Mouse (Mus musculus): ENCODE data around the gene Lars2. TPM values are rescaled to one million over a fixed set of nuclear protein-coding genes. Genes with fewer than 3 reads are reported as not detected.

Lars2 gene
- polyA plus RNA-seq, 1 experiment from 2014 or later: 718 TPM

DNA sequence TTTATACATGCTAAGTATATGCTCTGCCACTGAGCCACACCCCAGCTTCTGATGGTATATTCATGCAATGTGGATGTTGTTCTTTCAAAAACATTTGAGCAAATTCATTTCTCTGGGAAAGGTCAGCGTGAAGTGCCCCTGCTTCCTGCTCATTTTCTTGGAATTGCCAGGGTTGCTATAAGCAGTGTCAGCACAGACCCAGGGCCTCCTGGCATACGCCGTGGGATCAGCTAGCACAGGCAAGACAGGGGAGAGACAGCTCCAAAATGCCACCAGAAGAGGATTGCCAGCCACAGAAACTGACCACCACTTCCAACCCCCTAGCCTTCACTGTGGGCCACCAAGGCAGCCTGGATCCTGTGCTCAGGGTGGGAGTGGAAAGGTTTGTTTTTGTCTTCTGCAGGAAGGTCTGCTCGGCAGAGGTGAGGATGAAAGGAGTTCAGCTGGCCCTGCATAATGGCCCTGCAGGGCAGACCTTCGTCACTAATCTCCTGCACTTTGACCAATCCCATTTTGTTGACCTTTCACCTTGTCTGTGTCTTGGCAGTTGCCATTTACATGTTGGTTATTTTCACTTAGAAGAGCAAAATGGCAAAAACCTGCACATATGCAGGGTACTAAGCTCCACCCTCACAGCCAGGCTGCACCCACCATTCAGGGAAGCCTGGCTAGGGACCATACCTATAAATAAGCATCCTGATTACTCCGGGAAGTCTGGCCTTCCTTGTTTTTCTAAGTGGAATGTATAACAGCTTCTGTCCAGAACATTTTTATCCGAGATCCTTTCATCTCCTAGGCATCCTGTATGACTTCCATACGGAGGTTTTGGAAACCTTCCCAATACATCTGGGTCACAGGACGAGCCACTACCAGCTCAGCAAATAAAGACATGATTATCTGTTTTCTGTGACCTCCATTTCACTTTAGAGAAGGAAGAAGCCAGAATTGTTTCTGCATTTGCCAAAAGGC is 90.2 kb downstream of the Lars2 start:
- Histone ChIP-seq H3K4me3 (no peak overlapping the region), H3K27ac (replicated peaks) (0 out of 2 replicates have a peak overlapping the region, but pooled peaks have one; percentile 32), H3K9ac (no peak overlapping the region), H3K27me3 (no peaks in the 10 kb centered on the region), H3K9me3 (peaks cover 3% of the 10 kb centered on the region; the same call in 1 of the 2 replicates), H3K4me1 (replicated peaks) (no peaks in the 10 kb centered on the region), H3K4me2 (no peak overlapping the region), H3K36me3 (peaks cover 8% of the 10 kb centered on the region; the same call in 1 of the 2 replicates)
- no peak for ATAC-seq (ENCODE audit: low FRiP score, low read depth)
- 65% methylated on average over 9 of the region's 9 CpGs for WGBS

DNA sequence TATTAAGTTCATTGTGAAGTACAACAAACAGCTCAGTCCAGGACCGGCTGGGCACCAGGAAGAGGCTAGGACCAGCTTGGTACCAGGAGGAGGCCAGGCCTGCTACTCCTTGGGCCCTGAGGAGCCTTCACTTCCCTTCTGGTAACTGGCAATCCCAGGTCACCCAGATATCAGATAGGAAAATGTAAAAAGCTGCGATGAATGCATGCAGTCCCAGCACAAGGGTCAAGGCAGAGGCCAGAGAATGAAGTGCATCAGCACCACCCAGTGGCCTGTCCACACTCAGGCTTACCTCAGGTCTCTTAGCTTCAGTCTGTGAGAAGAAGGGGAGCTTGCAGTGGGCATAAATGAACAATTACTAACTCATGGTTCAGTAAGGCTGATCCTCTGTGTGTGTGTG is 90.9 kb downstream of the Lars2 start:
- no peak overlapping the region for H3K4me3 ChIP-seq
- H3K9ac ChIP-seq: no peak overlapping the region
- WGBS: 59% methylated on average over 2 of the region's 2 CpGs
- H3K4me2 ChIP-seq: no peak overlapping the region
- ATAC-seq (ENCODE audit: low FRiP score, low read depth): no peak
- no peaks in the 10 kb centered on the region for H3K27me3 ChIP-seq
- peaks cover 10% of the 10 kb centered on the region; the same call in 1 of the 2 replicates for H3K36me3 ChIP-seq
- no peaks in the 10 kb centered on the region for H3K4me1 ChIP-seq (replicated peaks)
- H3K27ac ChIP-seq (replicated peaks): 0 out of 2 replicates have a peak overlapping the region, but pooled peaks have one; percentile 10
- peaks cover 3% of the 10 kb centered on the region; the same call in 1 of the 2 replicates for H3K9me3 ChIP-seq

DNA sequence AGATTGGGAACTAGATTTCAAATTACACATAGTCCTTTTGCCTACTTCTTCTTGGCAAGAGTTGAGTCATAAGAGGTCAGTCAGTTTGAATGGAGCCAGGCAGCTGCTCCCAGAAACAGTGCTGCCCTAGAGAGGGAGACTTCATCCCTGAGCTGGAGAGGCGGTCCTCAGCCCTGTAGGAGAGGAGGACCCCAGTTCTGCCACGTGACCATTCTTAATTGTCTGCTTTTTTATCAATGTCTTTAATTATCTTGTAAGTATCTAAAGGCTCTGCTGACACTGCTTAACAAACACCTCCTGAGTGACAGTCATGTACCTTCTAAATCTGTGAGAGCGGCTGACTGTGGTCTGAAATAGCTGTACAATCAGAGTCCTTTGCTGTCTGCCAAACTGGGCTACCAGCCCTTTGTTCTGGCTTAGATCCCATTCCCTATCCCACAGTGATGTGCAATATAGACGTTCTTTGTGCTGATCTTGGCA is 100.5 kb downstream of the Lars2 start:
- Histone ChIP-seq H3K36me3 (0 out of 2 replicates have a peak, but pooled peaks cover 4% of the 10 kb centered on the region), H3K27me3 (no peaks in the 10 kb centered on the region), H3K27ac (replicated peaks) (no peak overlapping the region), H3K9me3 (no peaks in the 10 kb centered on the region), H3K4me2 (no peak overlapping the region), H3K4me1 (replicated peaks) (no peaks in the 10 kb centered on the region), H3K4me3 (no peak overlapping the region), H3K9ac (no peak overlapping the region)
- 55% methylated on average over 4 of the region's 4 CpGs for WGBS
- ATAC-seq (ENCODE audit: low FRiP score, low read depth): peak; percentile 45; the same call in 1 of the 2 replicates

DNA sequence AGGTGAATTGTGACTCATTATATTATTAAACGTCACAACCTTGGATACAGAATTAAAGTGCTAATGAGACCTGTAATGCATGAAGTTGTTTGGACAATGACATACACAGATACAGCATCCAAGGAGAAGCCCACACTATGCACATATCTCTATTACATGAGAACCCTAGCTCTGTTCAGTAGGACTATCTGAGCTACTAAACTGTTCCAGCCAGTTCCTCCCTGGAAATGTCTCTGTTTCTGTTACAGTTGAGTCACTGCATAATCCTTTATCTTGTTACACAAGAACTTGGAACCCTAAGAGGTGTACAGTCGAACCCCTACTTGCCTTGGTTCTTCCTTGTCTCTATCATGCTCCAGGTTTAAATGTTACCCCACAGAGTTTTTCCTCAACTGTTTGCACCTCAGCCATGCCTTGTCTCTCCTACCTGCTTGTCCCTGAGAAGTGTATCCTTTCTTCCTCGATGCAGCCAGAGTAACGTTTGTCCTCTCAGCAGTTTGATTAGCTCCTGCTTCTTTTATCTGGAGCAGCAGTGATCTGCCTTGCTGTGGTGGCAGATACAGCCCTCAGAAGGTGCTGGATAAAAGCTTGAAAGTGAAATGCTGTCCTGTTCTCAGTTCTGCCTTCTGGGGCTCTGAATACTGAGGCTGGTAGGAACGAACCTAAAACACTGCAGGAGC is 101.8 kb downstream of the Lars2 start:
- no peaks in the 10 kb centered on the region for H3K4me1 ChIP-seq (replicated peaks)
- no peaks in the 10 kb centered on the region for H3K36me3 ChIP-seq
- H3K27ac ChIP-seq (replicated peaks): no peak overlapping the region
- no peaks in the 10 kb centered on the region for H3K9me3 ChIP-seq
- WGBS: 80% methylated on average over 5 of the region's 5 CpGs
- ATAC-seq (ENCODE audit: low FRiP score, low read depth): no peak
- H3K27me3 ChIP-seq: no peaks in the 10 kb centered on the region
- H3K4me3 ChIP-seq: no peak overlapping the region
- no peak overlapping the region for H3K4me2 ChIP-seq
- H3K9ac ChIP-seq: no peak overlapping the region

DNA sequence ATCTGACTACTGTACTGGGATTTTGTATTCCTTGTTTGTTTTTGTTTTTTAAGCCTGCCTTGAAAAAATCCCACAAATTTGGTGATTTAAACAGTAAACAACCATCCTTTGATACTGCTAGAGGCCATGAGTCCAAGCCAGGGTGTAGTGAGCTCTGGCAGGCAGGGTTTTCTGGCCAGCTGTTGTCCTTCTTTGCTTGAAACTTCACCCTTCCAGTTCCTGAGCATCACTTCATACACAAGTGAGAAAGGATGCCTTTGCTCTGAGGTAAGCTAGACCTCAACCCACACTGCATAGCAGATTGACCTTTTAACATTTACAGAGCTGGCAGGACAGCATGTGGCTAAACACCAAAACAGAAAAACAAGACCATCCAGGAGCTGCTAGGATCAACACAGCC is 102.4 kb downstream of the Lars2 start:
- Histone ChIP-seq H3K9ac (no peak overlapping the region), H3K36me3 (no peaks in the 10 kb centered on the region)
- ATAC-seq (ENCODE audit: low FRiP score, low read depth): no peak

DNA sequence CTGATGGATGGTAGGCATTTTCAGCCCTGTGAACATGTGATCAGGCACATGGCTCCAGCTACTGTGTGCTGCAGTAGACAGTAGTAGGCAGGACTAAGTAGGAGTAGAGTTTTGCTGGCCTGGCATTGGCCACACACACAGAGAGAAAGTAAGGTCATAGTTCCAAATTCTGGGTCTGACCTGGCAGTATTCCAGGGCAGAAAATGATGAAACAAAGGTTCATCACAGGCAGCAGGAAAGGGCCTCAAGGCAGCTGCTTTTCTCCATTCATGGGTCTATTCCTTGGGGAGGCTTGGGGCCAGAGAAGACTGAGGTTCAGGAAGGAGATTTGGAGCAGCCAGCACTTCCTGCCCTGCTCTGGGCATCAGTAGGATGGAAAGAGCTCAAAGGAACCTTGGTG is 106.7 kb downstream of the Lars2 start:
- no peak for ATAC-seq (ENCODE audit: low FRiP score, low read depth)
- no peak overlapping the region for H3K27ac ChIP-seq (replicated peaks)

More for the DNA sequence above, 102.4 kb downstream of the Lars2 start:
- H3K9me3 ChIP-seq: no peaks in the 10 kb centered on the region
- H3K4me3 ChIP-seq: no peak overlapping the region
- H3K27ac ChIP-seq (replicated peaks): no peak overlapping the region
- H3K4me1 ChIP-seq (replicated peaks): no peaks in the 10 kb centered on the region
- H3K4me2 ChIP-seq: no peak overlapping the region
- H3K27me3 ChIP-seq: no peaks in the 10 kb centered on the region

DNA sequence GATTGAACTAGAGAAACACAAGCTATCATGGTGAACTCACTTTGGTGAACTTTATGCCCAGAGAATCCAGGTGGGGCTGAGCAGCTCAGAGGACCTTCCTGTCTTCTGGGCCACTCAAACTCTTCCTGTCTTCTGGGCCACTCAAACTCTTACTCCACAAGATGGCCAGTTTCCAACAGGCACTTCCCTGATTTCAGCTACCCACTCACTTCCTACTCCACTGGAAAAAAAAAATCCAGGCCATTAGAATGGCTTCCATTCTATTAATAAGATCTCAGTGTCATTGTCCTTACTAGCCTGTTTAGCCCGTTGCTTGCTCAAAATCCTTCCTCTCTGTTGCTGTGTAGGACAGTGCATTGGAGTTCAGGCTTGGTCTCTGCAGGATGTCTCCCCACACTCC is 108.8 kb downstream of the Lars2 start:
- Histone ChIP-seq H3K27me3 (no peaks in the 10 kb centered on the region), H3K4me1 (replicated peaks) (peaks cover 24% of the 10 kb centered on the region), H3K4me3 (no peak overlapping the region), H3K9ac (no peak overlapping the region), H3K9me3 (no peaks in the 10 kb centered on the region), H3K4me2 (no peak overlapping the region), H3K27ac (replicated peaks) (no peak overlapping the region), H3K36me3 (no peaks in the 10 kb centered on the region)
- no peak for ATAC-seq (ENCODE audit: low FRiP score, low read depth)
- 68% methylated on average over 1 of the region's 1 CpGs for WGBS

More for the DNA sequence above, 106.7 kb downstream of the Lars2 start:
- Histone ChIP-seq H3K4me2 (no peak overlapping the region), H3K36me3 (no peaks in the 10 kb centered on the region), H3K4me1 (replicated peaks) (0 out of 2 replicates have a peak, but pooled peaks cover 5% of the 10 kb centered on the region), H3K4me3 (no peak overlapping the region), H3K27me3 (no peaks in the 10 kb centered on the region), H3K9me3 (no peaks in the 10 kb centered on the region), H3K9ac (no peak overlapping the region)

DNA sequence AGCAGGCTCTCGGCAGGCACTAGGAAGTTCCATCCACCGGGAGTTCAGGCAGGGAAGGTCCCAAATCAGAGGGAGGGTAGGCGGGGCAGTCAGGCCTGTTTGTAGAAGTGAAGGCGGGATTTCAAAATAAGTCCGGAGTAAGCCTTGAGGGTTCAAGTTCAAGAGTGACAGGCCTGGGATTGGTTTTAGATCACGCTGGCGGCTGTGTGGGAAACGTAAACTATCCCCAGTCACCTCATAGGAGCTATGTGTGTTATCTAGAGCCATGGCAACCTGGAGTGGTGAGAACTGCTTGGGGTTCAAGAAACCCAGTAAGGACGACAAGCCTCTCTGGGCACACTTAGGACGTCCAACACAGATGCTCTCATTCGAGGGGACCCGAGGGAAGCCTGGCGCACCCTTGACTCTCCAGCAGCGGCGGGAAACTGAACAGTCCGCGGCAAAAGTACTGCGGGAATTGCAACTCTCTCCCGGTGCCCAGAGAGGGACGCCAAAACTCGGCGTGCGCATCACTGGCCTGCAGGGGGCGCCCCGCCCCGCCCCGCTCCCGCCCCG is 111.4 kb downstream of the Lars2 start:
- H3K4me1 ChIP-seq (replicated peaks): peaks cover 34% of the 10 kb centered on the region

DNA sequence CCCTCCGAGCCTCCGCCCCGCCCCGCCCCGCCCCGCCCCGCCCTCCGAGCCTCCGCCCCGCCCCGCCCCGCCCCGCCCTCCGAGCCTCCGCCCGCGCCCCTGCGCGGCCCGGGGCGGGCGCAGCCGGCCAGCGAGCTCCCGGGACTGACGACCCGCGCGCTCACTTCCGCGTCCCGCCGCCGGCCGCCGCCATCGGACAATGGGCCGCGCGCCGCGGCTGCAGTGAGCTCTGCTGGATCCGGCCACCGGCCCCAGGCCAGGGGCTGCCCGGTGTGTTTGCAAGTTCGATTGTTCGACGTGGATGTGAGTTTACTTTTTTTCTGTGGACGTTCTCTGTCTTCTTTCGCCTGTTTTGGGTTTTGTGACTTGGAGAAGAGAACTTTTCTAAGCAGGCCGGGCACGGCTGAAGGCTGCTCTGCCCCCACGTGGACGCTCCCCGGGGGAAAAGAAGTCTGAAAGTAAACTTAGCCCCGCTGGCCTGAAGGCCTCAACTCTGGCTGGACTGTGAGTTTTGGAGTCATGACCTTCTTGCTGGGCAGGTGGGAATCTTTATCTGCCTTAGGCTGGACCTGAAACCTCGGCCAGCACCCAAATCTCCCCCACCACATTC is 112.0 kb downstream of the Lars2 start, which contains the start of gene Limd1:
Limd1 (plus strand) TSS at position 121 of the 610 bp plus-strand sequence.
- peak within 1 kb of the TSS; percentile 42 for H3K9ac ChIP-seq
- peak within 1 kb of the TSS; percentile 58 for H3K4me3 ChIP-seq
- peaks cover 36% of the 10 kb centered on the region for H3K4me1 ChIP-seq (replicated peaks)
- WGBS: under 1% methylated on average over 41 of the region's 57 CpGs
- H3K27me3 ChIP-seq: no peaks in the 10 kb centered on the region
- H3K27ac ChIP-seq (replicated peaks): peak within 1 kb of the TSS; percentile 59
- ATAC-seq (ENCODE audit: low FRiP score, low read depth): peak; percentile 71
- H3K36me3 ChIP-seq: no peaks in the 10 kb centered on the region
- H3K4me2 ChIP-seq: peak within 1 kb of the TSS; percentile 77
- H3K9me3 ChIP-seq: no peaks in the 10 kb centered on the region

More for the DNA sequence above, 111.4 kb downstream of the Lars2 start:
- Histone ChIP-seq H3K36me3 (no peaks in the 10 kb centered on the region), H3K9me3 (no peaks in the 10 kb centered on the region), H3K4me2 (peak overlapping the region; percentile 77), H3K4me3 (peak overlapping the region; percentile 58), H3K9ac (no peak overlapping the region), H3K27me3 (no peaks in the 10 kb centered on the region), H3K27ac (replicated peaks) (no peak overlapping the region)
- 1% methylated on average over 26 of the region's 29 CpGs for WGBS
- ATAC-seq (ENCODE audit: low FRiP score, low read depth): peak; percentile 65

DNA sequence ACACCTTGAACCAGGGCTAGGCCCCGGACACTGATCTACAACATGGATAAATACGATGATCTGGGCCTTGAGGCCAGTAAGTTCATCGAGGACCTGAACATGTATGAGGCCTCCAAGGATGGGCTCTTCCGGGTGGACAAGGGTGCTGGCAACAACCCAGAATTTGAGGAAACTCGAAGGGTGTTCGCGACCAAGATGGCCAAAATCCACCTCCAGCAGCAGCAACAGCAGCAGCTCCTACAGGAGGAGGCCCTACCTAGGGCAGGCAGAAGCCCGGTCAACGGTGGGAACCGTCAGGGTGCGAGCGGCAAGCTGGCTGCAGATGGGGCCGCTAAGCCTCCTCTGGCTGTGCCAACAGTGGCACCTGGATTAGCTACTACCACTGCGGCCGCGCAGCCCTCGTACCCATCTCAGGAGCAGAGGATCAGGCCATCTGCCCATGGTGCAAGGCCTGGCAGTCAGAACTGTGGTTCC is 112.5 kb downstream of the Lars2 start:
- Histone ChIP-seq H3K4me3 (peak overlapping the region; percentile 58), H3K9me3 (no peaks in the 10 kb centered on the region), H3K4me1 (replicated peaks) (peaks cover 36% of the 10 kb centered on the region), H3K4me2 (peak overlapping the region; percentile 77), H3K27ac (replicated peaks) (no peak overlapping the region; the same call in 1 of the 2 replicates), H3K36me3 (no peaks in the 10 kb centered on the region), H3K27me3 (no peaks in the 10 kb centered on the region), H3K9ac (peak overlapping the region; percentile 42)
- 21% methylated on average over 17 of the region's 17 CpGs for WGBS
- ATAC-seq (ENCODE audit: low FRiP score, low read depth): 0 out of 2 replicates have a peak, but pooled peaks have one; percentile 24

DNA sequence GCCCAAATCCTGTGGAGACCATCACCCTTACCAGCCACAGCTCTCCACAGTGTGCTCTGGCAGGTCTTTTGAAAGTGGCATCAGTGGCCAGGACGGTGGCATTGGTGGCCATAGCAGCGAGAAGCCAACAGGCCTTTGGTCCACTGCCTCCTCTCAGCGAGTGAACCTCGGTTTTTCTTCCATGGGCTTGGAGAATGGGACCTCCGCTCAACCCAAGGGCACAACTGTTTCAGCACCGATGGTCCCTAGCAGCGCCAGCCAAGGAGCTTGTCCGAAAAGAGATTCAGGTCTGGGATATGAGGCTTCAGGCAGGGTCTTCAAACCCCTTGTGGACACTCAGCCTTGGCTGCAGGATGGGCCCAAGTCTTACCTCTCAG is 113.1 kb downstream of the Lars2 start:
- no peak for ATAC-seq (ENCODE audit: low FRiP score, low read depth)
- Histone ChIP-seq H3K4me2 (peak overlapping the region; percentile 77), H3K9me3 (no peaks in the 10 kb centered on the region), H3K27me3 (no peaks in the 10 kb centered on the region), H3K36me3 (no peaks in the 10 kb centered on the region), H3K4me3 (peak overlapping the region; percentile 58; the same call in 1 of the 2 replicates), H3K4me1 (replicated peaks) (peaks cover 36% of the 10 kb centered on the region), H3K9ac (no peak overlapping the region), H3K27ac (replicated peaks) (no peak overlapping the region)
- 89% methylated on average over 8 of the region's 8 CpGs for WGBS

Measured in hindbrain, embryonic 15.5 days (tissue).